Mouse (Mus musculus) urinary bladder, postnatal 4 days (tissue): ENCODE results near the gene Rprd2.
A peak's percentile ranks its signal among the peaks of the same experiment; 100 is the strongest.

ENCODE experiments used
- DNase-seq, 2 experiments: peaks; one replicate each; pipeline ENCODE4 v3.0.0; 2021 to 2022; ENCODE audit warnings: low spot score in 2 of 2

Gene Rprd2

DNA sequence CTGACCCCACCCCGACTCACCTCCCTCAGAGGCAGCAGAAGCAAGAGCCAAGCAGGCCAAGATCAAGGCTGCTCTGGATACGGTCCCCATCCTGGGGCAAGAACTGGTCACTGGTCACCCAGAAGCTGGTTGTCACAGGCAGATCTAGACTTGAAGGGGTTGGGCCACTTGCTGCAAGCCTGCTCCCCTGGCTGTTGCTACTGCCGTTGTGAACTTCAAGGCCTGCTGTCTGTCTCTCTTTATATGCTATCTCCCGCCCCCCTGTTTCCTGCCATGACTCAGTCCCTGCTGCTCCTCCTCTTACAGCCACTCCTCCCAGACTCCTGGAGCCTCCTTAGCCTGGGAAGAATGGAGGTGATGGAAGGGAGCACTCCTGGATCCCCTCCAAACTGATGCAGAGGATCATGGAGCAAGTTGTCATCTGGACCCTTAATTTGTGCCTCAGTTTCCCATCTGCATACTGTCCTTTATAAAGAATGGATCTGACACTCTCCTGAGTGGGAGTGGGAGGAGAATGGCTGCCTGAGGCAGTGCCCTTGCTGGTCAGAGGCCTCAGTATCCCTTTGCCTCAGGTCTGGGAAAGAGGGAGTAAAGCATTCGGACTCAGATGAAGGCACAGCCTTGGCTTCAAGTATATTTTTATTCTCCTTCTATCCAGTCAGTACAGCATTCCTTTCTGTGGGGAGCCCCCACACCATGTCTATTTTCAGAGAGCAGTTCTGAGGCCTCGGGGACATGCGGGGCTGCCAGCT lies 79.1 kb downstream of the Rprd2 start, which contains the start of gene Ecm1:
Gene Ecm1 (minus strand): TSS at position 217 of the 752 bp plus-strand sequence.
- peak in 1 of 2 experiments; percentile 47 for DNase-seq

- DNase-seq, result no peak
These were observed 83.5 kb downstream of the Rprd2 start for GRCm38 (mm10) chr3:95735071-95735670.

- no peak for DNase-seq
These were observed 84.5 kb downstream of the Rprd2 start for GRCm38 (mm10) chr3:95734092-95734702.

- no peak for DNase-seq
These were observed 85.7 kb downstream of the Rprd2 start for GRCm38 (mm10) chr3:95732744-95733521.

DNA sequence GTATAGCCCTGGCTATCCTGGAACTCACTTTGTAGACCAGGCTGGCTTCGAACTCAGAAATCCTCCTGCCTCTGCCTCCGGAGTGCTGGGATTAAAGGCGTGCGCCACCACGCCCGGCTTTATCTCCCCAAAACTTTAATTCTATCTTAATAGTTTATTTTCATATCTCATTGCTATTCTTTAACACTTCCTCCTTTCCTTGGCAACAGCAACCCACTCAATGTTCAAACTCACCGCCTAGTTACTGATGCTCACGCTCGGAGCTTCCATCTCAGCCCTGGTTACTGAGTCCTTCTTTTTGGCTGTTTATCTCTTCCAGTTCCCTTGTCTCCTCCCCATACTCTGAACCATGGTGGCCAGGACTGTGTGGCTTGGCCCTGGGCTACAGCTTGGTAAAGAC lies 86.4 kb downstream of the Rprd2 start:
- no peak for DNase-seq

GRCm38 (mm10) chr3:95731802-95732201 lies 86.9 kb downstream of the Rprd2 start:
- no peak for DNase-seq

DNA sequence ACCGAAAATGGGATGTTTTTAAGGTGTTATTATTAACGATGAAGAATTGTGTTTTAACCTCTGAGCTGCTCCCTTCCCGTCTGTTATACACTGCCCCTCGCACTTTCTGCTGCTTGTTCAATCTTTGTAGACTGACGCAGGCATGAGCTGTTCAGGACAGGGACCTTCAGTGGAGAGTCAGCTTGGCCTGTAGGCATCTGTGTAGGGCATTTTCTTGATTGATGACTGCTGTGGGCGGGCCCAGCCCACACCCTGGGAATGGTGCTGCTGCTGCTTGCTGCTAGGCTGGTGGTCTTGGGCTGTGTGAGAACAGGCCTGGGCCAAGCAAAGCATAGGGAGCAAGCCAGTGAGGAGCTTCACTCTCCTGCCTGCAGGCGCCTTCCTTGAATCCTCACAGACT lies 88.2 kb downstream of the Rprd2 start:
- DNase-seq, result no peak

DNA sequence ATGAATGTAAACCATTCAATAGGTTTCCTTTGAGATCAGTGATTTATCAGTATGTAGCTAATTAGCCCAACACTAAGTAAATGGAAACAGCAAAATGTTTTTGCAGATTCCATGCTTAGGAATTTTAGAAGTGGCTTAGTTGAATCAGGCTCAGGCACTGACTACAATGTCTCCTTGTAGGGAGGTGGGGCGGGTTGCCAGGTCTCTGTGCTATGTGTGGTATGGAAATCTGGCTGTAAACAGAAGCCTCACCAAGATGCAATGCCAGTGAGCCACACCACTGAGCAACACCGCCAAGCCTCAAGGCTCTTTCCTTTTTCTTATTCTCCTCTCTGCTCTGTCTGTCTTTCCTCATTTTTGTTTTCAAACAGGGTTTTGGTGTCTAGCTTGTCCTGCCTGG lies 89.8 kb downstream of the Rprd2 start:
- no peak for DNase-seq

DNA sequence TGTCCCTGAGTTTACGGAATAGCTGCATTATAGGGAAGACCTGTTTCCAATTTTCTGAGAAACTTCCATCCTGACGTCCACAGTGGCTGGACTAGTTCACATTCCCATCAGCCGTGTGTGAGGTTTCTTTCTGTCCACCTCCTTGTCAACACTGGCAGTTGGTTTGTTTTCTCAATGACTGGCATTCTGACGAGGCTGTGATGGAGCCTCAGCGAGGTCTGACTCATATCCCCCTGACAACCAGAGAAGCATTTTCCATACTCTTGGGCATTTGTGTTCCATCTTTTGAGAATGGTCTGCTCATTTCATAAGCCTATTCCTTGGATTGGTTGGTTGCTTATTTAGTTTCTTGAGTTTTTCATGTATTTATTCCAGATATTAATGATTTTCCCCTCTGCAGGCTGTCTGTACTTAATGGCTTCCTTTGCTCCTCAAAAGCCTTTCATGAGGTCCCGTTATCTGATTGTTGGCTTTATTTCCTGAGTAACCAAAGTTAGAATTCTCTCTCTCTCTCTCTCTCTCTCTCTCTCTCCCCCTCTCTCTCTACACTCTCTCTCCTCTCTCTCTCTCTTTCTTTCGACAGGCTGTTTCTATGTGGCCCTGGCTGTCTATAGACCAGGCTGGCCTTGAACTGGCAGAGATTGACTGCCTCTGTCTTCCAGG lies 91.8 kb downstream of the Rprd2 start:
- no peak for DNase-seq

GRCm38 (mm10) chr3:95725863-95726262 lies 92.8 kb downstream of the Rprd2 start:
- DNase-seq, result no peak

DNA sequence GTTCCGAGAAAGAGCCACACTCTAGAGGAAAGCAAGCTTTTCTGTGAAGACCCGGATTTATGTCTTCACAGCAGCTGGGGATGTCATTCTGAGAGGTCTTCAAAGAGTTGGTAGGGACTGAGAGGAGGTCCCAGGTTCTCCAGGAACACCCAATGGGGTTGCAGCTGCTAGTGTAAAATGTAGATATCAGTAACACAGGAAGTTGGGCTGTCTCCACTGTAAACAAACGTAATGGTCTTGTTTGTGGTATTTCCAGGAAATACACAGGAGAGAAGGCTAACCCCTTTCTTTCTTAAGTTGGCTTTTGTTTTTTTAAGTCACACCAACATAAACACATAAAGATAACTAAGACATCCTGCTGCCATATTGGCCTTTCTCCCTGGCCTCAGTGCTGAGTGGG lies 96.3 kb downstream of the Rprd2 start:
- no peak for DNase-seq

- no peak for DNase-seq
These were observed 100.5 kb downstream of the Rprd2 start for GRCm38 (mm10) chr3:95718153-95718552.

- no peak for DNase-seq
These were observed 102.6 kb downstream of the Rprd2 start for GRCm38 (mm10) chr3:95716075-95716474.
